Mouse (Mus musculus): ENCODE results near the gene Abhd17c.

- no peak for TF ChIP-seq CTCF (IDR thresholded peaks at IDR 0.05; ENCODE audit: control insufficient read depth, insufficient read depth, insufficient replicate concordance, low read depth, low read length)
- no peak for TF ChIP-seq POLR2A (IDR thresholded peaks at IDR 0.05; ENCODE audit: control insufficient read depth, low read depth, low read length)
Measured at GRCm38 (mm10) chr7:84188196-84188595, 36.5 kb upstream of the Abhd17c start.
